Mouse (Mus musculus): ENCODE results near the gene Cachd1. TPM values are rescaled to one million over a fixed set of nuclear protein-coding genes. Genes with fewer than 3 reads are reported as not detected.

The Cachd1 gene
- polyA plus RNA-seq, 1 experiment from 2014 or later, result 27.3 TPM

- Histone ChIP-seq H3K9me3 (replicated peaks; ENCODE audit: control insufficient read depth, low read length) (no peaks in the 10 kb centered on the region), H3K27me3 (ENCODE audit: control insufficient read depth, insufficient read depth, low read length) (no peaks in the 10 kb centered on the region), H3K4me1 (ENCODE audit: control insufficient read depth, insufficient read depth, low read length) (no peaks in the 10 kb centered on the region; the same call in 1 of the 2 replicates), H3K27ac (replicated peaks; ENCODE audit: low read depth, low read length) (no peak overlapping the region), H3K9ac (replicated peaks; ENCODE audit: low read length) (no peak overlapping the region), H3K36me3 (replicated peaks; ENCODE audit: control insufficient read depth, insufficient read depth, low read depth, low read length) (no peaks in the 10 kb centered on the region), H3K4me3 (ENCODE audit: low read depth, low read length) (no peak overlapping the region), H3K4me2 (ENCODE audit: low read depth, low read length) (no peak overlapping the region)
- no peak for DNase-seq (ENCODE audit: low spot score)
- no peak for ATAC-seq (replicated peaks; ENCODE audit: insufficient number of reproducible peaks, low FRiP score, low TSS enrichment, low read depth)
- 88% methylated on average over 1 of the region's 1 CpGs for WGBS
Observed at GRCm38 (mm10) chr4:100853426-100853825, 77.0 kb downstream of the Cachd1 start.

- H3K27ac ChIP-seq (replicated peaks; ENCODE audit: low read depth, low read length), result no peak overlapping the region
- WGBS, result 86% methylated on average over 4 of the region's 4 CpGs
- no peak overlapping the region for H3K4me3 ChIP-seq (ENCODE audit: low read depth, low read length)
- DNase-seq (ENCODE audit: low spot score), result no peak
- H3K9me3 ChIP-seq (replicated peaks; ENCODE audit: control insufficient read depth, low read length), result no peaks in the 10 kb centered on the region
- H3K4me2 ChIP-seq (ENCODE audit: low read depth, low read length), result no peak overlapping the region
- no peak for ATAC-seq (replicated peaks; ENCODE audit: insufficient number of reproducible peaks, low FRiP score, low TSS enrichment, low read depth)
- H3K27me3 ChIP-seq (ENCODE audit: control insufficient read depth, insufficient read depth, low read length), result no peaks in the 10 kb centered on the region
- H3K9ac ChIP-seq (replicated peaks; ENCODE audit: low read length), result no peak overlapping the region
- no peaks in the 10 kb centered on the region; the same call in 1 of the 2 replicates for H3K4me1 ChIP-seq (ENCODE audit: control insufficient read depth, insufficient read depth, low read length)
- no peaks in the 10 kb centered on the region for H3K36me3 ChIP-seq (replicated peaks; ENCODE audit: control insufficient read depth, insufficient read depth, low read depth, low read length)
Observed at GRCm38 (mm10) chr4:100855373-100855772, 78.9 kb downstream of the Cachd1 start.

GRCm38 (mm10) chr4:100857411-100857869 is 81.0 kb downstream of the Cachd1 start:
- H3K27me3 ChIP-seq (ENCODE audit: control insufficient read depth, insufficient read depth, low read length), result no peaks in the 10 kb centered on the region
- no peaks in the 10 kb centered on the region for H3K4me1 ChIP-seq (ENCODE audit: control insufficient read depth, insufficient read depth, low read length)
- no peak overlapping the region for H3K4me3 ChIP-seq (ENCODE audit: low read depth, low read length)
- no peaks in the 10 kb centered on the region for H3K36me3 ChIP-seq (replicated peaks; ENCODE audit: control insufficient read depth, insufficient read depth, low read depth, low read length)
- DNase-seq (ENCODE audit: low spot score) (no peak), ATAC-seq (replicated peaks; ENCODE audit: insufficient number of reproducible peaks, low FRiP score, low TSS enrichment, low read depth) (no peak)
- no peak overlapping the region for H3K4me2 ChIP-seq (ENCODE audit: low read depth, low read length)
- H3K9me3 ChIP-seq (replicated peaks; ENCODE audit: control insufficient read depth, low read length), result no peaks in the 10 kb centered on the region
- WGBS, result 77% methylated on average over 3 of the region's 3 CpGs
- no peak overlapping the region for H3K9ac ChIP-seq (replicated peaks; ENCODE audit: low read length)
- no peak overlapping the region for H3K27ac ChIP-seq (replicated peaks; ENCODE audit: low read depth, low read length)

DNA sequence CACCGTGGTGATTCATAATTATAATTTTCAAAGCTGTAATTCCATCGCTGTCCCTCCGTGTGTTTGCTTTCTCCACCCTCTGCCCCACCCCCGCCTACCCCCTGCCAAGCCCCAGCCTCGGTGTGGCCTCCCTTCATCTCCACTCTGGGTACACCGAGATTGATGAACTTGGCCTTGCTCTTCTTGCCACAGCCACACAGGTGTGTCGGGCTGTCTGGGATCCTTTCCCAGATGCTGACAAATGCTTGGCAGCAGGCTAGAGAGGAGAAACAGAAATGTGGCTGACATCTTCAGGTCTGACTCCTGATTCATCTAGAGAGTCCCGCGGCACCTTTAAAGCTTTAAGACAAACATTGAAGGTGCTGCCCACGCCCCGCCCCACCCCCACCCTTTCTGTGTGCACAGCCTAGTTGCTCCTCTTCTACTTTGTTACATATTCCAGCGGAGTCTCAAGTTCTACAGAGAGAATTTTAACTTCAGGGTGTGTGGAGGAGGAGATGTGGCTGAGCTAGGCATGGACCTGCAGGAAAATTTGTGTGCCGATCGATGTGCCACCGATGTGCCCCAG is 87.5 kb downstream of the Cachd1 start:
- H3K9me3 ChIP-seq (replicated peaks; ENCODE audit: control insufficient read depth, low read length), result no peaks in the 10 kb centered on the region
- 46% methylated on average over 15 of the region's 15 CpGs for WGBS
- peak overlapping the region; percentile 15 for H3K4me2 ChIP-seq (ENCODE audit: low read depth, low read length)
- no peak overlapping the region for H3K9ac ChIP-seq (replicated peaks; ENCODE audit: low read length)
- H3K27me3 ChIP-seq (ENCODE audit: control insufficient read depth, insufficient read depth, low read length), result no peaks in the 10 kb centered on the region
- no peak overlapping the region for H3K4me3 ChIP-seq (ENCODE audit: low read depth, low read length)
- no peaks in the 10 kb centered on the region for H3K4me1 ChIP-seq (ENCODE audit: control insufficient read depth, insufficient read depth, low read length)
- ATAC-seq (replicated peaks; ENCODE audit: insufficient number of reproducible peaks, low FRiP score, low TSS enrichment, low read depth), result no peak; the same call in 1 of the 2 replicates
- no peak overlapping the region; the same call in 1 of the 2 replicates for H3K27ac ChIP-seq (replicated peaks; ENCODE audit: low read depth, low read length)
- no peak for DNase-seq (ENCODE audit: low spot score)
- no peaks in the 10 kb centered on the region for H3K36me3 ChIP-seq (replicated peaks; ENCODE audit: control insufficient read depth, insufficient read depth, low read depth, low read length)

- no peak overlapping the region for H3K27ac ChIP-seq (replicated peaks; ENCODE audit: low read depth, low read length)
- H3K4me2 ChIP-seq (ENCODE audit: low read depth, low read length), result no peak overlapping the region
- H3K36me3 ChIP-seq (replicated peaks; ENCODE audit: control insufficient read depth, insufficient read depth, low read depth, low read length), result no peaks in the 10 kb centered on the region
- no peaks in the 10 kb centered on the region for H3K27me3 ChIP-seq (ENCODE audit: control insufficient read depth, insufficient read depth, low read length)
- ATAC-seq (replicated peaks; ENCODE audit: insufficient number of reproducible peaks, low FRiP score, low TSS enrichment, low read depth) (no peak), DNase-seq (ENCODE audit: low spot score) (no peak)
- 38% methylated on average over 13 of the region's 13 CpGs for WGBS
- no peak overlapping the region for H3K4me3 ChIP-seq (ENCODE audit: low read depth, low read length)
- no peaks in the 10 kb centered on the region for H3K9me3 ChIP-seq (replicated peaks; ENCODE audit: control insufficient read depth, low read length)
- no peaks in the 10 kb centered on the region for H3K4me1 ChIP-seq (ENCODE audit: control insufficient read depth, insufficient read depth, low read length)
- H3K9ac ChIP-seq (replicated peaks; ENCODE audit: low read length), result no peak overlapping the region
Observed at GRCm38 (mm10) chr4:100865423-100865822, 88.9 kb downstream of the Cachd1 start.

DNA sequence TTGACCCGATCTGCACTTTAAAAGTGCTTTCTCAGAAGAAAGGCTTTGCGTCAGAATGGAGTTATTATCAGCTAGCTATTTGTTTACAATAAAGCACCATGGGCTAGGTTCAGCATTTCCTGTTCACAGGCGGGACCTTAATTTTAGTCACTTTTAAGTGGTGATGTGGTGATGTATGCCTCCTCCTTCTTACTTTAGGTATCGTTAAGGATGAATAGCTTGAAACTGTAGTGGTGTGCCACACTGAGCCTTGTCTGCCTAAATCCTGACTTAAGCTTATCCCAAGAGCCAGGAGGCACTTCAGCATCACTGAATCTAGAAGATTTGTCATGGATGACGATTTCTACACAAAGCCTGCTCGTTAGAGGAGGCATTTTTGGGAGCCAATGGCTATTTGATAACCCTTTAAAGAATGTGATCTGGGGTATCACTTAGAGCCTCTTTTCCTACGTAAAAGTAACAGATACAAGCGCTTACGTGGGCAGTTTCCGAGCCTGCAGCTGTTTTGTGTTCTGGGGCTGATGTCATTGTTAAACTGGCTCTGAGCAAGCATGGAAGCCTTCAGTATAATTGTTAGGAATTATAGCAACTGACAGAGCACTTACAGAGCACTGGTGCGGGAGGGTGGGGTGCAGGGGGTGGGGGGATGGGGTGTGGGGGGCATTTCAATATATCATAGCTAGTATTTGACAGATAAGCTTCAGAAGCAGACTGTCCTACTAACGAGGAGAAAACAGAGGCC is 89.7 kb downstream of the Cachd1 start:
- Histone ChIP-seq H3K4me2 (ENCODE audit: low read depth, low read length) (no peak overlapping the region), H3K36me3 (replicated peaks; ENCODE audit: control insufficient read depth, insufficient read depth, low read depth, low read length) (no peaks in the 10 kb centered on the region), H3K4me3 (ENCODE audit: low read depth, low read length) (no peak overlapping the region), H3K27me3 (ENCODE audit: control insufficient read depth, insufficient read depth, low read length) (no peaks in the 10 kb centered on the region), H3K27ac (replicated peaks; ENCODE audit: low read depth, low read length) (no peak overlapping the region), H3K4me1 (ENCODE audit: control insufficient read depth, insufficient read depth, low read length) (no peaks in the 10 kb centered on the region), H3K9ac (replicated peaks; ENCODE audit: low read length) (no peak overlapping the region), H3K9me3 (replicated peaks; ENCODE audit: control insufficient read depth, low read length) (no peaks in the 10 kb centered on the region)
- ATAC-seq (replicated peaks; ENCODE audit: insufficient number of reproducible peaks, low FRiP score, low TSS enrichment, low read depth) (peak; percentile 57; the same call in 1 of the 2 replicates), DNase-seq (ENCODE audit: low spot score) (peak; percentile 57)
- WGBS, result 34% methylated on average over 12 of the region's 12 CpGs

DNA sequence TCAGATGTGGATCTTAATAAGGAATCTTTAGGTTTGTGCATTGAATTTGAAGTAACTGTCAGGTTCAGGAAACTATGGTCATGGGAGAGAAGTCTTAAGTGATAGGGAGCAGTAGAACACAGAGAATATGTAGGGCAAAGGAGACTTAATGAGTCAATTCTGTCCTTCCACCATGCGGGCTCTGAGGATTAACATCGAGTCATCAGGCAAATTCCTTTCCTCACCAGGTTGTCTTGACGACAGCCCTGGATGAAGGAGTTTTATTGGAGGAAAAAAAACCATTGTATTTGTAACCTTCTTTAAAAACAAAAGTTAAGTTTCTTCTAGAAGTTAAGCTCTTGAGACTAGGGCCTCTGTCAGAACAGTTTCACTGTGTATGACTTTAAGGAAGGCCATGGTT is 100.9 kb downstream of the Cachd1 start:
- H3K36me3 ChIP-seq (replicated peaks; ENCODE audit: control insufficient read depth, insufficient read depth, low read depth, low read length), result no peaks in the 10 kb centered on the region
- no peak overlapping the region for H3K27ac ChIP-seq (replicated peaks; ENCODE audit: low read depth, low read length)
- DNase-seq (ENCODE audit: low spot score) (no peak), ATAC-seq (replicated peaks; ENCODE audit: insufficient number of reproducible peaks, low FRiP score, low TSS enrichment, low read depth) (no peak)
- no peaks in the 10 kb centered on the region for H3K9me3 ChIP-seq (replicated peaks; ENCODE audit: control insufficient read depth, low read length)
- no peaks in the 10 kb centered on the region for H3K4me1 ChIP-seq (ENCODE audit: control insufficient read depth, insufficient read depth, low read length)
- H3K27me3 ChIP-seq (ENCODE audit: control insufficient read depth, insufficient read depth, low read length), result no peaks in the 10 kb centered on the region
- no peak overlapping the region for H3K4me2 ChIP-seq (ENCODE audit: low read depth, low read length)
- H3K9ac ChIP-seq (replicated peaks; ENCODE audit: low read length), result no peak overlapping the region
- H3K4me3 ChIP-seq (ENCODE audit: low read depth, low read length), result no peak overlapping the region
- WGBS, result 68% methylated on average over 3 of the region's 3 CpGs

GRCm38 (mm10) chr4:100879414-100879813 is 102.9 kb downstream of the Cachd1 start:
- H3K27ac ChIP-seq (replicated peaks; ENCODE audit: low read depth, low read length), result no peak overlapping the region
- no peaks in the 10 kb centered on the region for H3K36me3 ChIP-seq (replicated peaks; ENCODE audit: control insufficient read depth, insufficient read depth, low read depth, low read length)
- no peak overlapping the region for H3K4me3 ChIP-seq (ENCODE audit: low read depth, low read length)
- no peak overlapping the region for H3K4me2 ChIP-seq (ENCODE audit: low read depth, low read length)
- WGBS, result 80% methylated on average over 8 of the region's 8 CpGs
- no peaks in the 10 kb centered on the region for H3K27me3 ChIP-seq (ENCODE audit: control insufficient read depth, insufficient read depth, low read length)
- DNase-seq (ENCODE audit: low spot score), result no peak
- no peak overlapping the region for H3K9ac ChIP-seq (replicated peaks; ENCODE audit: low read length)
- ATAC-seq (replicated peaks; ENCODE audit: insufficient number of reproducible peaks, low FRiP score, low TSS enrichment, low read depth), result no peak
- no peaks in the 10 kb centered on the region for H3K4me1 ChIP-seq (ENCODE audit: control insufficient read depth, insufficient read depth, low read length)
- no peaks in the 10 kb centered on the region for H3K9me3 ChIP-seq (replicated peaks; ENCODE audit: control insufficient read depth, low read length)

Data from embryonic facial prominence, embryonic 11.5 days (tissue).